Mouse (Mus musculus) limb, embryonic 15.5 days (tissue): ENCODE data around the gene Nlgn1. TPM values are rescaled to one million over a fixed set of nuclear protein-coding genes. Genes with fewer than 3 reads are reported as not detected.

ENCODE experiments used
- ATAC-seq: fragments of 200-750 bp; cut with Nextera tagmentation; 2 replicates; pipeline ENCODE4 v1.8.0; 2017; ENCODE audit warnings: low read depth, moderate TSS enrichment; ENCODE audit not compliant: insufficient number of reproducible peaks, low FRiP score, low TSS enrichment
- H3K27ac ChIP-seq: fragments of 300-500 bp; sonication (generic); 2 replicates; pipeline ENCODE4 v1.5.1; 2015; ENCODE audit warnings: moderate library complexity, mild to moderate bottlenecking, inconsistent platforms
- H3K27me3 ChIP-seq: fragments of 300-500 bp; sonication (generic); 2 replicates; pipeline ENCODE4 v1.6.1; 2015; ENCODE audit warnings: inconsistent platforms
- H3K36me3 ChIP-seq: fragments of 300-500 bp; sonication (generic); 2 replicates; pipeline ENCODE4 v1.6.1; 2015; ENCODE audit warnings: inconsistent platforms
- H3K4me1 ChIP-seq: fragments of 300-500 bp; sonication (generic); 2 replicates; pipeline ENCODE4 v1.6.1; 2015; ENCODE audit warnings: inconsistent platforms
- H3K4me2 ChIP-seq: fragments of 300-500 bp; sonication (generic); 2 replicates; pipeline ENCODE4 v1.6.1; 2015; ENCODE audit warnings: mild to moderate bottlenecking, inconsistent platforms
- H3K4me3 ChIP-seq: fragments of 300-500 bp; sonication (generic); 2 replicates; pipeline ENCODE4 v1.5.1; 2015; ENCODE audit warnings: mild to moderate bottlenecking, inconsistent platforms
- H3K9ac ChIP-seq: fragments of 300-500 bp; sonication (generic); 2 replicates; pipeline ENCODE4 v1.6.1; 2015; ENCODE audit warnings: inconsistent platforms
- H3K9me3 ChIP-seq: fragments of 300-500 bp; sonication (generic); 2 replicates; pipeline ENCODE4 v1.6.1; 2016; ENCODE audit warnings: inconsistent platforms
- WGBS: fragments of 180-500 bp; shearing (Covaris S2); methylation state at CpG from one replicate; pipeline ENCODE4 v1.1.7; 2015; 5-methylcytosine and 5-hydroxymethylcytosine counted together
- polyA plus RNA-seq: library from polyadenylated mRNA; unstranded; fragments of >200 nt; fragmentation: Nextera tagmentation; extraction: Ambion mirVana; gene quantifications from 2 replicates; pipeline ENCODE4 v1.2.1, GENCODE M21; 2015

The Nlgn1 gene
- polyA plus RNA-seq, 1 experiment from 2014 or later: 3.1 TPM

GRCm38 (mm10) chr3:26023217-26023616 lies 309.0 kb downstream of the Nlgn1 start:
- 71% methylated on average over 5 of the region's 5 CpGs for WGBS
- H3K27me3 ChIP-seq: no peaks in the 10 kb centered on the region

GRCm38 (mm10) chr3:26021632-26022184 lies 310.6 kb downstream of the Nlgn1 start:
- WGBS: 62% methylated on average over 6 of the region's 6 CpGs
- Histone ChIP-seq H3K9ac (no peak overlapping the region), H3K9me3 (no peaks in the 10 kb centered on the region), H3K27ac (no peak overlapping the region), H3K4me3 (no peak overlapping the region), H3K36me3 (no peaks in the 10 kb centered on the region), H3K4me1 (no peaks in the 10 kb centered on the region), H3K27me3 (no peaks in the 10 kb centered on the region), H3K4me2 (no peak overlapping the region)
- ATAC-seq: no peak

More at GRCm38 (mm10) chr3:26023217-26023616, 309.0 kb downstream of the Nlgn1 start:
- Histone ChIP-seq H3K4me3 (no peak overlapping the region), H3K36me3 (no peaks in the 10 kb centered on the region), H3K4me2 (no peak overlapping the region), H3K9me3 (no peaks in the 10 kb centered on the region), H3K27ac (no peak overlapping the region), H3K4me1 (no peaks in the 10 kb centered on the region), H3K9ac (no peak overlapping the region)
- no peak for ATAC-seq

- no peak overlapping the region for H3K4me2 ChIP-seq
Observed at GRCm38 (mm10) chr3:26011310-26012078, 320.8 kb downstream of the Nlgn1 start.

GRCm38 (mm10) chr3:26002863-26003608 lies 329.2 kb downstream of the Nlgn1 start:
- Histone ChIP-seq H3K4me2 (no peak overlapping the region), H3K9ac (no peak overlapping the region), H3K27ac (no peak overlapping the region), H3K36me3 (no peaks in the 10 kb centered on the region), H3K4me3 (no peak overlapping the region), H3K27me3 (no peaks in the 10 kb centered on the region), H3K9me3 (no peaks in the 10 kb centered on the region), H3K4me1 (no peaks in the 10 kb centered on the region)
- ATAC-seq: no peak
- 71% methylated on average over 7 of the region's 7 CpGs for WGBS

More at GRCm38 (mm10) chr3:26011310-26012078, 320.8 kb downstream of the Nlgn1 start:
- no peaks in the 10 kb centered on the region for H3K27me3 ChIP-seq
- no peaks in the 10 kb centered on the region for H3K4me1 ChIP-seq
- H3K4me3 ChIP-seq: no peak overlapping the region
- no peak for ATAC-seq
- no peaks in the 10 kb centered on the region for H3K9me3 ChIP-seq
- H3K36me3 ChIP-seq: no peaks in the 10 kb centered on the region
- 68% methylated on average over 4 of the region's 4 CpGs for WGBS
- no peak overlapping the region for H3K27ac ChIP-seq
- no peak overlapping the region for H3K9ac ChIP-seq

GRCm38 (mm10) chr3:26002367-26002766 lies 329.9 kb downstream of the Nlgn1 start:
- no peak overlapping the region for H3K4me3 ChIP-seq

GRCm38 (mm10) chr3:25967546-25967945 lies 364.7 kb downstream of the Nlgn1 start:
- Histone ChIP-seq H3K4me1 (no peaks in the 10 kb centered on the region), H3K27me3 (no peaks in the 10 kb centered on the region), H3K27ac (no peak overlapping the region), H3K9ac (no peak overlapping the region), H3K9me3 (no peaks in the 10 kb centered on the region), H3K36me3 (no peaks in the 10 kb centered on the region), H3K4me2 (no peak overlapping the region), H3K4me3 (no peak overlapping the region)
- no peak for ATAC-seq
- 73% methylated on average over 2 of the region's 2 CpGs for WGBS

More at GRCm38 (mm10) chr3:26002367-26002766, 329.9 kb downstream of the Nlgn1 start:
- Histone ChIP-seq H3K4me2 (no peak overlapping the region), H3K27me3 (no peaks in the 10 kb centered on the region), H3K27ac (no peak overlapping the region), H3K36me3 (no peaks in the 10 kb centered on the region), H3K9me3 (no peaks in the 10 kb centered on the region), H3K4me1 (no peaks in the 10 kb centered on the region), H3K9ac (no peak overlapping the region)
- WGBS: 33% methylated on average over 2 of the region's 2 CpGs
- no peak for ATAC-seq

GRCm38 (mm10) chr3:25964237-25964636 lies 368.0 kb downstream of the Nlgn1 start:
- ATAC-seq: no peak
- WGBS: 85% methylated on average over 3 of the region's 3 CpGs
- H3K27ac ChIP-seq: no peak overlapping the region
- H3K36me3 ChIP-seq: no peaks in the 10 kb centered on the region
- no peaks in the 10 kb centered on the region for H3K27me3 ChIP-seq
- no peak overlapping the region for H3K4me2 ChIP-seq
- H3K4me3 ChIP-seq: no peak overlapping the region
- no peaks in the 10 kb centered on the region for H3K4me1 ChIP-seq
- H3K9me3 ChIP-seq: no peaks in the 10 kb centered on the region
- no peak overlapping the region for H3K9ac ChIP-seq

- H3K9ac ChIP-seq: no peak overlapping the region
- H3K9me3 ChIP-seq: no peaks in the 10 kb centered on the region
- ATAC-seq: no peak
- no peaks in the 10 kb centered on the region for H3K27me3 ChIP-seq
- H3K4me1 ChIP-seq: no peaks in the 10 kb centered on the region
- H3K27ac ChIP-seq: no peak overlapping the region
- H3K4me3 ChIP-seq: no peak overlapping the region
- no peak overlapping the region for H3K4me2 ChIP-seq
- H3K36me3 ChIP-seq: no peaks in the 10 kb centered on the region
- WGBS: 71% methylated on average over 2 of the region's 2 CpGs
Observed at GRCm38 (mm10) chr3:25963568-25963967, 368.7 kb downstream of the Nlgn1 start.

GRCm38 (mm10) chr3:25916535-25916934 lies 415.7 kb downstream of the Nlgn1 start:
- no peak overlapping the region for H3K27ac ChIP-seq
- no peaks in the 10 kb centered on the region for H3K9me3 ChIP-seq
- H3K4me3 ChIP-seq: no peak overlapping the region
- H3K9ac ChIP-seq: no peak overlapping the region
- no peaks in the 10 kb centered on the region for H3K36me3 ChIP-seq
- no peaks in the 10 kb centered on the region for H3K4me1 ChIP-seq
- no peak for ATAC-seq
- 82% methylated on average over 5 of the region's 5 CpGs for WGBS
- H3K4me2 ChIP-seq: no peak overlapping the region
- no peaks in the 10 kb centered on the region for H3K27me3 ChIP-seq

GRCm38 (mm10) chr3:25914365-25915065 lies 417.7 kb downstream of the Nlgn1 start:
- no peak overlapping the region for H3K27ac ChIP-seq

GRCm38 (mm10) chr3:25903140-25903809 lies 429.0 kb downstream of the Nlgn1 start:
- 74% methylated on average over 11 of the region's 11 CpGs for WGBS
- H3K9me3 ChIP-seq: no peaks in the 10 kb centered on the region
- H3K4me2 ChIP-seq: no peak overlapping the region
- H3K27ac ChIP-seq: no peak overlapping the region
- H3K36me3 ChIP-seq: no peaks in the 10 kb centered on the region
- no peak overlapping the region for H3K4me3 ChIP-seq
- H3K4me1 ChIP-seq: no peaks in the 10 kb centered on the region
- H3K9ac ChIP-seq: no peak overlapping the region
- no peak for ATAC-seq
- H3K27me3 ChIP-seq: no peaks in the 10 kb centered on the region

More at GRCm38 (mm10) chr3:25914365-25915065, 417.7 kb downstream of the Nlgn1 start:
- no peaks in the 10 kb centered on the region for H3K9me3 ChIP-seq
- no peak overlapping the region for H3K4me2 ChIP-seq
- no peaks in the 10 kb centered on the region for H3K36me3 ChIP-seq
- ATAC-seq: no peak
- H3K4me1 ChIP-seq: no peaks in the 10 kb centered on the region
- no peak overlapping the region for H3K9ac ChIP-seq
- H3K4me3 ChIP-seq: no peak overlapping the region
- WGBS: 60% methylated on average over 2 of the region's 2 CpGs
- H3K27me3 ChIP-seq: no peaks in the 10 kb centered on the region
